Mouse (Mus musculus) liver, embryonic 14.5 days (tissue): ENCODE data around the gene Foxi1. TPM values are rescaled to one million over a fixed set of nuclear protein-coding genes. Genes with fewer than 3 reads are reported as not detected.

Experiments
- ATAC-seq: fragments of 200-750 bp; cut with Nextera tagmentation; 2 replicates; pipeline ENCODE4 v1.8.0; 2017; ENCODE audit warnings: moderate number of reproducible peaks, mild to moderate bottlenecking, moderate library complexity; ENCODE audit not compliant: insufficient read depth
- DNase-seq, 3 experiments: peaks; one replicate each; pipeline ENCODE4 v3.0.0-alpha.2; 2012 to 2013; ENCODE audit warnings: low read depth in 3 of 3, low spot score in 3 of 3
- H3K27ac ChIP-seq: fragments of 300-500 bp; sonication (generic); 2 replicates; pipeline ENCODE4 v1.5.1; 2014; ENCODE audit warnings: moderate library complexity, mild to moderate bottlenecking, control low read depth, inconsistent platforms
- H3K27me3 ChIP-seq: fragments of 300-500 bp; sonication (generic); 2 replicates; pipeline ENCODE4 v1.6.1; 2014; ENCODE audit warnings: mild to moderate bottlenecking, low read length, moderate library complexity; ENCODE audit not compliant: control insufficient read depth, insufficient read depth
- H3K36me3 ChIP-seq: fragments of 300-500 bp; sonication (generic); replicated peaks from 2 replicates; pipeline ENCODE4 v1.6.1; 2014; ENCODE audit warnings: low read depth; ENCODE audit not compliant: control insufficient read depth, insufficient read depth
- H3K4me1 ChIP-seq, 2 experiments: fragments of 200-500 bp in 1 of 2; fragments of 300-500 bp in 1 of 2; sonication (generic) in 1 of 2; replicated peaks; 2 replicates each; pipeline ENCODE4 v1.6.1; 2012 to 2014; ENCODE audit warnings: antibody characterized with exemption in 1 of 2, inconsistent platforms in 1 of 2, low read length in 1 of 2; ENCODE audit not compliant: control insufficient read depth in 2 of 2, insufficient read depth in 2 of 2
- H3K4me2 ChIP-seq: fragments of 300-500 bp; sonication (generic); 2 replicates; pipeline ENCODE4 v1.6.1; 2014; ENCODE audit warnings: low read depth, mild to moderate bottlenecking, control low read depth, moderate library complexity
- H3K4me3 ChIP-seq, 2 experiments: fragments of 200-500 bp in 1 of 2; fragments of 300-500 bp in 1 of 2; sonication (generic) in 1 of 2; 2 replicates each; pipeline ENCODE4 v1.5.1; 2012 to 2014; ENCODE audit warnings: low read depth in 2 of 2, low read length in 2 of 2, mild to moderate bottlenecking in 2 of 2, control low read depth in 1 of 2, inconsistent platforms in 1 of 2, moderate library complexity in 1 of 2; ENCODE audit not compliant: insufficient read depth in 1 of 2
- H3K9ac ChIP-seq: fragments of 300-500 bp; sonication (generic); replicated peaks from 2 replicates; pipeline ENCODE4 v1.6.1; 2014; ENCODE audit warnings: mild to moderate bottlenecking, control low read depth, moderate library complexity
- H3K9me3 ChIP-seq: fragments of 300-500 bp; sonication (generic); 2 replicates; pipeline ENCODE4 v1.6.1; 2016; ENCODE audit warnings: low read length, mixed read lengths; ENCODE audit not compliant: control insufficient read depth
- CTCF ChIP-seq: IDR thresholded peaks from 2 replicates; pipeline ENCODE4 v1.5.1; 2016; ENCODE audit warnings: antibody characterized with exemption, low read depth, control low read depth
- EP300 ChIP-seq: IDR thresholded peaks from 2 replicates; pipeline ENCODE4 v1.6.1; 2016; ENCODE audit warnings: antibody characterized with exemption, low read depth
- WGBS: fragments of 180-500 bp; shearing (Covaris S2); extraction: QIAGEN DNeasy Blood & Tissue Kit; methylation state at CpG from one replicate; pipeline ENCODE4 v1.1.7; 2014; ENCODE audit not compliant: insufficient replicate concordance; 5-methylcytosine and 5-hydroxymethylcytosine counted together
- polyA plus RNA-seq, 2 experiments: library from polyadenylated mRNA; depleted of rRNA in 1 of 2; stranded (reverse) in 1 of 2; unstranded in 1 of 2; fragments of >200 nt; fragmentation: Nextera tagmentation in 1 of 2; extraction: Ambion mirVana in 1 of 2; gene quantifications; 2 replicates each; pipeline versions ENCODE4 v1.2.1 to v1.2.3; 2012 to 2014

The Foxi1 gene
- polyA plus RNA-seq, 2 experiments: not detected

DNA sequence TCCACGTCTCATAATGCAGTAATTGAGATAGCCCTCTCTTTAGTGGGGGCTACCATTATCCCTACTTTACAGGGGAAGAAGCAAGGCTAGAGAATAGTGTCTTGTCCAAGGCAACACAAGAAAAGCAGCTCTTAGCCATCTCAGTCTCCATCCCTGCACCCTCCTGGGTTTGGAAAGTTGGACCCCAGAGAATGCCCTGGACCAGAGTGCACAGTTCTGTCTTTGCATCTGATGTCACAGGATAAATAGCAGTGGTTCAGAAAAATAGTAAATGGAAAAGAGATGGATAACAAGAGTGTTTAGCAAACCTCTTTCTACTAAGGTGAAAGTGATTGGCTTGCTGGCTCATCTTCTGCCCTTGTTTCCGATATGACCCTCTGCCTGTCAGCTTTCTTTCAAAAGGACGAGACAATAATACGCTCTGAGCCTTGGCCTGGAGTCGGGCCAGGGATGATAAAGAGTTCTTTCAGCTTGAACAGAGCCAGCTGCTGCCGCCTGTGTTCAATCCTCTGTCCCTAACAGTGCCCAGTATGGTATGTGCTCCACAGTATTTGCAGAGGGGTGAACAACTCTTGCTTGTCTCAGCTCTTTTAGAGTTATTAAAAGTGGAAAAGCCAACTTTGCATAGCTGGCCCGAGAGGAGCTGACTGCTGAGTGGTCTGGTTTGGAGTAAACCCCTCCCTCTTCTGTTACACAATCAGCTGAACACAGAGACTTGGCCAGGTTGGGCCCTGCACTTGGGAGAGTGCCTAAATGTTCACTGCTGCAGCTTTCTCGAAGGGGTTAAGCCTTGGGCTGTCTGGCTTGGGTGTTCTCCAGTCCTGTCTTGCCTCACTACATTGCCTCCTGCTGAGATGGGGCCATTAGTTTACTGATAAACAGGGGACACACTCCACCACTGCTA, 26.4 kb downstream of the Foxi1 start:
- no peak for ATAC-seq
- no peak overlapping the region for H3K4me3 ChIP-seq
- H3K27me3 ChIP-seq: no peaks in the 10 kb centered on the region
- H3K27ac ChIP-seq: no peak overlapping the region
- H3K9ac ChIP-seq: no peak overlapping the region
- H3K36me3 ChIP-seq: no peaks in the 10 kb centered on the region
- TF ChIP-seq CTCF: no peak
- no peak for TF ChIP-seq EP300
- H3K9me3 ChIP-seq: no peaks in the 10 kb centered on the region
- DNase-seq: no peak
- WGBS: 44% methylated on average over 8 of the region's 8 CpGs
- no peaks in the 10 kb centered on the region for H3K4me1 ChIP-seq
- H3K4me2 ChIP-seq: no peak overlapping the region

DNA sequence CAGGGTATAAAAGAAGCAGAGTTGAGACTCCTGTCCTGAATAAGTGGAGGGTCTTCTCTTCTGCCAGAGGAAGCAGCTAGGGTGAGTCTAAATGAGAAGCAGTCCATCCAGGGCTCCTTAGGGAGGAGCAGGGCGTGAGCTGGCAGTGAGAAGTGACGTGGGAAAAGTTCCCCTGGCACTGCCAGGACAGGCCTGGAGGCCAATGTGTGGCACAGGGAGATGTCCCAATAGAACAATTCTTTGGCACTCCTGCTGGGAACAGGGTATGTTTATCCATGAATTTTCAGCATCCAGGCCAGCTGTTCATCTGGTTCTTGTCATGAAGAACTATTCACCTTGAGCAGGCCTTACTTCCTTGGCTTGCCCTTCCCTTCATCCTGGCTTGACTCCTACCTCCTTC, 29.1 kb downstream of the Foxi1 start:
- 62% methylated on average over 2 of the region's 2 CpGs for WGBS
- Histone ChIP-seq H3K9ac (no peak overlapping the region), H3K9me3 (no peaks in the 10 kb centered on the region), H3K4me3 (no peak overlapping the region), H3K4me2 (no peak overlapping the region), H3K36me3 (no peaks in the 10 kb centered on the region), H3K27ac (no peak overlapping the region), H3K4me1 (no peaks in the 10 kb centered on the region), H3K27me3 (no peaks in the 10 kb centered on the region)
- no peak for DNase-seq
- TF ChIP-seq EP300 (no peak), CTCF (no peak)
- ATAC-seq: no peak

DNA sequence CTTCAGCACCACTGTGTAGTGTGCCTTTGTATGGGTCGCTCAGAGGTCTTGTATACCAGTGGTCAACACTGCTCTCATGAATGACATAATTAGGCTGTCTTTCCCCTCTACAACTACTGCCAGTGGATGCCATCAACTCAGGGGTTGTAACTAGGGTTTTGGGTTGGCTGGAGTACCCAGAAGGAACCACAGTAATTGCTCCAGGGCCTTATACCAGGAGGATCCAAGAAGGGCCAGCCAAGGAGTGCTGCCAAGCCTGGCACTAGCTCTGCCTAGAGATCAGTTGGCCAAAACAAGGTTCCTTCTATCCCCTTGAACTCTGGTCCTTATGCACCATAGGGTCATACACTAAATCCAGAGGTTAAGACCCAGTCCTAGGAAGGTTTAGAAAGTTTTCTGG, 31.5 kb downstream of the Foxi1 start:
- Histone ChIP-seq H3K4me3 (no peak overlapping the region), H3K4me2 (no peak overlapping the region), H3K36me3 (no peaks in the 10 kb centered on the region), H3K4me1 (no peaks in the 10 kb centered on the region), H3K27ac (no peak overlapping the region), H3K9ac (no peak overlapping the region), H3K27me3 (no peaks in the 10 kb centered on the region), H3K9me3 (no peaks in the 10 kb centered on the region)
- TF ChIP-seq CTCF (no peak), EP300 (no peak)
- 46% methylated on average over 1 of the region's 1 CpGs for WGBS
- no peak for ATAC-seq
- DNase-seq: no peak

DNA sequence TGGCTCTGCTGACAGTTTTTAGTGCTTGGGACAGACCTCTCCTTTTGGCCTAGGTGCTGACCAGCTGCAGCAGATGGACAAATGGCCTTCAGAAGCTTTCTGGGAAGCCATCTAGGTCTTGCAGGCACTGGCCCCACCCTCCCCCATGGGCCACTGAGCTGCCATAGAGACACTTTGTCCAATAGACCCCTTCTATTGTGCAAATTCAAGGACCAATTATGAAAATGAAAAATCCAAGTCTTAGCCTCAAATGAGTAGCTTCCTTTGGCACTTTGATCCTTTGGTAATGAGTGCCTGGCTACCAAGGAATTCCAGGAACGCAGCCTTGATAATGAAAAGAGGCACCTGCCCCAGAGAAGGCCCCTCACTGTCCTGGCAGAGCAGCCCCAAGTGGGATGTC, 36.7 kb downstream of the Foxi1 start:
- no peak overlapping the region for H3K9ac ChIP-seq
- no peak overlapping the region for H3K27ac ChIP-seq
- H3K4me1 ChIP-seq: no peaks in the 10 kb centered on the region
- ATAC-seq (no peak), DNase-seq (no peak)
- WGBS: 59% methylated on average over 1 of the region's 1 CpGs
- H3K9me3 ChIP-seq: no peaks in the 10 kb centered on the region
- no peak overlapping the region for H3K4me2 ChIP-seq
- H3K27me3 ChIP-seq: no peaks in the 10 kb centered on the region
- no peak overlapping the region for H3K4me3 ChIP-seq
- TF ChIP-seq EP300: no peak
- TF ChIP-seq CTCF: no peak
- no peaks in the 10 kb centered on the region for H3K36me3 ChIP-seq

DNA sequence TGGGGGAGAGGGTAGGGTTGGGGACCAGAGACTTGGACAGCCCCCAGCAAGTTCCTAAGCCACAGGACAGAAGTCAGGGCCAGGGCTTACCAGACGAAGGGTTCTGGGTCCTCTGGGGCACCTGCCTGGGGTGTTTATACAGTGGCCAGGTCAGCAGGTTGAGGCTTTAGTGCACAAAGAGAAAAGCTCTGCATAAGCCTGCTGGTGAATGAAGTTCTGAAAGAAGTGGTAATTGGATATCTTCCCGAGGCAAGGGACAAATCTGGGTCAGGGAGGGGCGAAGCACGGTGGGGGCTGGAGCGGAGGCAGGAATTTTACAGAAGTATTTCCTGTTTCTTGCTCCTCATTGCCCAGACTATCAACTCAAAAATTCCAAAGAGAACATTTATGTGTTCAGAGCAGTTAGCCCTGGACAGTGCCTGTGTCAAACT, 38.4 kb downstream of the Foxi1 start:
- H3K9ac ChIP-seq: no peak overlapping the region
- 61% methylated on average over 5 of the region's 5 CpGs for WGBS
- H3K27ac ChIP-seq: no peak overlapping the region
- H3K36me3 ChIP-seq: no peaks in the 10 kb centered on the region
- no peaks in the 10 kb centered on the region for H3K27me3 ChIP-seq
- H3K9me3 ChIP-seq: no peaks in the 10 kb centered on the region
- no peak for TF ChIP-seq EP300
- no peak for TF ChIP-seq CTCF
- H3K4me2 ChIP-seq: no peak overlapping the region
- ATAC-seq (no peak), DNase-seq (no peak)
- H3K4me1 ChIP-seq: no peaks in the 10 kb centered on the region
- no peak overlapping the region for H3K4me3 ChIP-seq
